Mouse (Mus musculus) lung, postnatal 0 days (tissue): ENCODE measurements around the gene Pum2.

ENCODE experiments used
- CTCF ChIP-seq: IDR thresholded peaks from 2 replicates; pipeline ENCODE4 v1.5.1; 2016; ENCODE audit warnings: antibody characterized with exemption, mild to moderate bottlenecking
- EP300 ChIP-seq: IDR thresholded peaks from 2 replicates; pipeline ENCODE4 v1.6.1; 2016; ENCODE audit warnings: antibody characterized with exemption, mild to moderate bottlenecking, control low read depth

DNA sequence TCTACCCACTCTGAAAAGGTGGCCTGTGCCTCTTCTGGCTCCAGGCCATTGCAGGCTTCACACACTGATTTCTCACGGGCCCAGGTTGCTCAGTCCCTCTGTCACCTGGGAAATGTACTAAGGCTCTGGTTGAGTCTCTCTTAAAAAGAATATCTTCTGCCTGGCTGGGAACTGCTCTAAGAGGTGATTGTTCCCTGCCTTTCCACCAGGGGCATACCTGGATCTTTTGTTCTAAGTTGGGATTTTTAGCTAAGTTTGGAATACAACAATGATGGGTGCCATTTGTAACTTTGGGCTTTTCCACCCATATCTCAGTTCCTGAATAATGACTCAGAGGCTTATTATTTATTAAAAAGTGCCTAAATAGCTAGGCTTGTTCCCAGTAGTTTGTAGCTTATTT is 53.0 kb downstream of the Pum2 start:
- TF ChIP-seq CTCF, result peak; percentile 40; the same call in 1 of the 2 replicates
- no peak for TF ChIP-seq EP300
